Mouse (Mus musculus) thymus, adult 2 months (tissue): Measurements from ENCODE around the gene Hoxc10. TPM values are rescaled to one million over a fixed set of nuclear protein-coding genes. Genes with fewer than 3 reads are reported as not detected.

Experiments
- DNase-seq: peaks from one replicate; pipeline ENCODE4 v3.0.0; 2021
- H3K27ac ChIP-seq: fragments of 200-500 bp; 2 replicates; pipeline ENCODE4 v1.5.1; 2012; ENCODE audit warnings: low read length, control low read depth; ENCODE audit not compliant: control insufficient read depth, insufficient read depth
- H3K27me3 ChIP-seq: fragments of 200-500 bp; 2 replicates; pipeline ENCODE4 v1.6.1; 2012; ENCODE audit warnings: mild to moderate bottlenecking, low read length, moderate library complexity, mixed read lengths; ENCODE audit not compliant: control insufficient read depth, insufficient read depth
- H3K36me3 ChIP-seq: fragments of 200-500 bp; 2 replicates; pipeline ENCODE4 v1.6.1; 2012; ENCODE audit warnings: mild to moderate bottlenecking, low read length, moderate library complexity; ENCODE audit not compliant: control insufficient read depth, insufficient read depth
- H3K4me1 ChIP-seq: fragments of 200-500 bp; replicated peaks from 2 replicates; pipeline ENCODE4 v1.6.1; 2012; ENCODE audit warnings: low read length; ENCODE audit not compliant: control insufficient read depth, insufficient read depth
- H3K4me3 ChIP-seq: fragments of 200-500 bp; 2 replicates; pipeline ENCODE4 v1.5.1; 2012; ENCODE audit warnings: mild to moderate bottlenecking, low read length, control low read depth, moderate library complexity; ENCODE audit not compliant: control insufficient read depth, insufficient read depth
- CTCF ChIP-seq: fragments of 200-500 bp; IDR thresholded peaks from 2 replicates; pipeline ENCODE4 v1.5.1; 2012; ENCODE audit warnings: mild to moderate bottlenecking, control low read depth, low read length, moderate library complexity, borderline replicate concordance; ENCODE audit not compliant: control insufficient read depth, poor library complexity, insufficient read depth; ENCODE audit errors: extremely low read depth
- POLR2A ChIP-seq: fragments of 200-500 bp; IDR thresholded peaks from 2 replicates; pipeline ENCODE4 v1.6.1; 2012; ENCODE audit warnings: mild to moderate bottlenecking, low read length, control low read depth, moderate library complexity; ENCODE audit not compliant: control insufficient read depth, poor library complexity, insufficient read depth; ENCODE audit errors: extremely low read depth
- WGBS: fragments of 180-500 bp; shearing (Covaris S2); methylation state at CpG from one replicate; pipeline ENCODE4 v1.1.7; 2018; 5-methylcytosine and 5-hydroxymethylcytosine counted together
- polyA plus RNA-seq: library from polyadenylated mRNA; depleted of rRNA; stranded (reverse); fragments of >200 nt; gene quantifications from 2 replicates; pipeline ENCODE4 v1.2.3, GENCODE M21; 2012; rRNA removed

Hoxc10 gene
- polyA plus RNA-seq = 0.10 and 0.15 TPM in 2 replicates

DNA sequence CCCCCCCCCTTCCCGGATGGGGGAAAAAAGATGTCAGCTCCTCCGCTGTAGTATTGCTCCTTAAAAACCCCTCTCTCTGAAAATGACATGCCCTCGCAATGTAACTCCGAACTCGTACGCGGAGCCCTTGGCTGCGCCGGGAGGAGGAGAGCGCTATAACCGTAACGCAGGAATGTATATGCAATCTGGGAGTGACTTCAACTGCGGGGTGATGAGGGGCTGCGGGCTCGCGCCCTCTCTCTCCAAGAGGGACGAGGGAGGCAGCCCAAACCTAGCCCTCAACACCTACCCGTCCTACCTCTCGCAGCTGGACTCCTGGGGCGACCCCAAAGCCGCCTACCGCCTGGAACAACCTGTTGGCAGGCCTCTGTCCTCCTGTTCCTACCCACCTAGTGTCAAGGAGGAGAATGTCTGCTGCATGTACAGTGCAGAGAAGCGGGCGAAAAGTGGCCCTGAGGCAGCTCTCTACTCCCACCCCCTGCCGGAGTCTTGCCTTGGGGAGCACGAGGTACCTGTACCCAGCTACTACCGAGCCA lies at the start of gene Hoxc10:
Gene Hoxc10 (plus strand): TSS at position 21 of the 536 bp plus-strand sequence.
- H3K27me3 ChIP-seq = peaks cover 32% of the 10 kb centered on the region
- H3K36me3 ChIP-seq = no peaks in the 10 kb centered on the region
- no peak within 1 kb of the TSS for H3K27ac ChIP-seq
- TF ChIP-seq CTCF (no peak), POLR2A (no peak)
- 9% methylated on average over 27 of the region's 27 CpGs for WGBS
- H3K4me1 ChIP-seq = no peaks in the 10 kb centered on the region
- DNase-seq = no peak
- no peak within 1 kb of the TSS for H3K4me3 ChIP-seq

DNA sequence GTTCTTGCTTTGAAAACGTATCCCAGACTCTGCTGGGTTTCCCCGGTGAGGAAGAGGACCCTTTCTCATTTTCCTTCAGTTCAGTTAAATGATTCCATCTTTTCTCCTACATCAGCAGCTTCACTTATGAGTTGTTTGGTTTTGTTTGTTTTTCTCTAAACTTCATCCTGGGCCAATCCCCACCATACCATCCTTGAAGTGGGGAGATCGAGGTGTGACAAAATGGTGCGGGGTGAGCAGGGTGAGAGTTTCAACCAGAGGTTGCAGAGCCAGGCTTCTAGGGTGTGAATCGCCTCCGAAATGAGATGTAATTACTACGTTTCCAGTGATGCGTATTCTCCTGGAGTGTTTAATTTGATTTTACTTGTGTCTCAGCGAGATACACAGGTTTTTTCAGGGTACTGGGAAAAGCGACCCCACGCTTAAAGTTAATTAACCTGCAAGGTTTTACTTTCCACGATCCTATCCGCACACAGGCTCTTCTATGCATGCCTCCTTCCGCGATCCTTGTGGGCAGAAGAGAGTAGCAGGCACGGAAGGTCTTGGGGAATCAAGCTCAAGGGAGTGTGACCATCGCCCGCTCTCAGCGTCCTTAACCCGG lies 48.5 kb upstream of the Hoxc10 start:
- TF ChIP-seq CTCF (no peak), POLR2A (no peak)
- WGBS = 10% methylated on average over 20 of the region's 20 CpGs
- H3K4me3 ChIP-seq = no peak overlapping the region
- no peak overlapping the region for H3K27ac ChIP-seq
- DNase-seq = no peak
- H3K27me3 ChIP-seq = peaks cover 20% of the 10 kb centered on the region
- H3K36me3 ChIP-seq = no peaks in the 10 kb centered on the region
- H3K4me1 ChIP-seq = no peaks in the 10 kb centered on the region

DNA sequence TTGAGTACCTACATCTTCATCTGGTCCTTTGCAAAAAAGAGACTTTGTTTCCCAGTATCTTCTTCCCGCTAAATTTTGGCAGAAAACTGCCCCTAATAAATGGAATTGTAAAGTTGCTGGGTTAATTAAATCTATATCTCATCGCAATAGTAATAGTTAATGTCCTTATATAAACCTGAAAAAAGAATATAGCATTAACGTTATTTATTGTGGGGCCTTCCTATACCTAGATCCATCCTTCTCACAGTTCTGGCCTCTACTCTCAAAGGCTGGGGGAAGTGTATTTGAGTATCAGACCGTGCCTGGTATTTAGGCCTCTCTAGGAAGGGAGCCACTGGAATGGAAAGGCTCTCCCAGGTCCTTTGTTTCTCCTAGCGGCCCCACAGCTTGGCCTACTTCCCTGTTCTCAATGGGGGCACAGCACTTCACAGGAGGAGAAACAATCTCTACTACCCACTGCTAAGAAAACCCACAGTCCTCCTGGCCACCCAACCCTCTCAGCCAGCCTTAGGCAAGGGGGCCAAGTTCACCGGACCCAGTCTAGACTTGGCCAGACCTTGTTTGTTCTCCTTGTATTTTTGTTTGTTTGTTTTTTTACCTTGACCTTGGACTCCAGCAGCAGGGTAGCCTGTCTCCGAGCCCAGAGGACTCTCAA lies 47.9 kb upstream of the Hoxc10 start:
- WGBS = 8% methylated on average over 7 of the region's 7 CpGs
- H3K4me3 ChIP-seq = no peak overlapping the region
- TF ChIP-seq CTCF = no peak
- no peak for TF ChIP-seq POLR2A
- H3K27me3 ChIP-seq = peaks cover 22% of the 10 kb centered on the region
- H3K27ac ChIP-seq = no peak overlapping the region
- no peaks in the 10 kb centered on the region for H3K4me1 ChIP-seq
- H3K36me3 ChIP-seq = no peaks in the 10 kb centered on the region
- no peak for DNase-seq

- no peak for TF ChIP-seq CTCF
- no peak for TF ChIP-seq POLR2A
- Histone ChIP-seq H3K27me3 (peaks cover 25% of the 10 kb centered on the region), H3K4me1 (no peaks in the 10 kb centered on the region), H3K27ac (no peak overlapping the region), H3K4me3 (no peak overlapping the region), H3K36me3 (no peaks in the 10 kb centered on the region)
- no peak for DNase-seq
- 10% methylated on average over 12 of the region's 12 CpGs for WGBS
Observed at GRCm38 (mm10) chr15:102919336-102920180, 47.0 kb upstream of the Hoxc10 start.

GRCm38 (mm10) chr15:102920619-102921018 lies 46.0 kb upstream of the Hoxc10 start:
- H3K36me3 ChIP-seq = no peaks in the 10 kb centered on the region
- H3K27ac ChIP-seq = no peak overlapping the region
- H3K27me3 ChIP-seq = peaks cover 25% of the 10 kb centered on the region
- no peaks in the 10 kb centered on the region for H3K4me1 ChIP-seq
- WGBS = 8% methylated on average over 19 of the region's 20 CpGs
- no peak for DNase-seq
- no peak for TF ChIP-seq POLR2A
- no peak for TF ChIP-seq CTCF
- no peak overlapping the region for H3K4me3 ChIP-seq
